In the genomic region with DNA sequence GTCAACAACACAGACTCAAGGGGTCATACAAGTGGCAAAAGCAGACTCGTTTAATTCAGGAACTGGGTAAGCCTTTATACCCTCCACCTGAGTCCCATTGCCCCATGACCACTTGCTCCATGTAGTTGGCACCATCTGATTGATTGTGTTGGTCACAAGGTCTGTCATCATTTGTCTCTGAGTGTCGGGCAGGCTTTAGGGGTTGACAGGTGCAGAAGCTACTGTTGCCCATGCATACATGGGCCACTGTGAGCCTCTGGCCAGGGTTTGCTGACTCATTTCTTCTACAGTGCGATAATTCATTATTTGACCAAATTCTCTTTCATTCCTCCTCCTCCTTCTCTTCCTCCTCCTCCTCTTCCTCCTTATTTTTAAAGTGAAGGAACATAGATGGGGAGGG, we compare ENCODE assay signal across 30 mouse cellular contexts.
"Had no signal": no experiment of that assay in that cellular context is flagged by ENCODE, and none has a peak within 500 bp of the region (broad histone marks: within the 10 kb centered on the region; RNA-seq: fewer than 3 reads in every experiment).

No protein-coding gene starts in this region.

- H3K36me3 ChIP-seq: limb, embryonic 12.5 days; limb, embryonic 13.5 days; limb, embryonic 15.5 days; liver, embryonic 12.5 days; liver, embryonic 13.5 days; liver, embryonic 15.5 days; lung, embryonic 15.5 days; midbrain, embryonic 10.5 days; midbrain, embryonic 12.5 days; midbrain, embryonic 13.5 days; midbrain, embryonic 15.5 days had no signal

- ATAC-seq: liver, embryonic 12.5 days; liver, postnatal 0 days; lung, postnatal 0 days; midbrain, embryonic 13.5 days; midbrain, embryonic 15.5 days; midbrain, embryonic 16.5 days had no signal

- H3K27ac ChIP-seq: limb, embryonic 12.5 days; limb, embryonic 13.5 days; limb, embryonic 15.5 days; liver, embryonic 12.5 days; liver, embryonic 13.5 days; liver, embryonic 14.5 days; liver, embryonic 15.5 days; lung, embryonic 15.5 days; macrophage; midbrain, embryonic 10.5 days; midbrain, embryonic 12.5 days; midbrain, embryonic 13.5 days; midbrain, embryonic 15.5 days had no signal

- H3K4me3 ChIP-seq: left cerebral cortex, adult 2 months; limb, embryonic 12.5 days; limb, embryonic 13.5 days; limb, embryonic 15.5 days; liver, embryonic 12.5 days; liver, embryonic 13.5 days; liver, embryonic 15.5 days; lung, embryonic 15.5 days; megakaryocyte, embryonic 14.5 days; midbrain, embryonic 10.5 days; midbrain, embryonic 12.5 days; midbrain, embryonic 13.5 days; midbrain, embryonic 15.5 days had no signal

- DNase-seq: left cerebral cortex, postnatal 4 days; liver; liver, embryonic 13.5 days; liver, postnatal 0 days; lung, adult 18-20 months; lung, adult 2 months; lung, embryonic 14.5 days; lung, postnatal 10 days; lung, postnatal 14 days; lung, postnatal 36 days; lung, postnatal 4 days; midbrain, embryonic 14.5 days had no signal

- H3K4me1 ChIP-seq: limb, embryonic 12.5 days; limb, embryonic 13.5 days; limb, embryonic 15.5 days; liver, embryonic 12.5 days; liver, embryonic 13.5 days; liver, embryonic 15.5 days; lung, embryonic 15.5 days; megakaryocyte, embryonic 14.5 days; midbrain, embryonic 10.5 days; midbrain, embryonic 12.5 days; midbrain, embryonic 13.5 days; midbrain, embryonic 15.5 days had no signal

- H3K9ac ChIP-seq: limb, embryonic 12.5 days; limb, embryonic 13.5 days; limb, embryonic 15.5 days; liver, embryonic 12.5 days; liver, embryonic 13.5 days; liver, embryonic 14.5 days; liver, embryonic 15.5 days; liver, postnatal 0 days; lung, embryonic 14.5 days; lung, embryonic 15.5 days; midbrain, embryonic 12.5 days; midbrain, embryonic 13.5 days; midbrain, embryonic 15.5 days had no signal

- H3K4me2 ChIP-seq: limb, embryonic 12.5 days; limb, embryonic 13.5 days; limb, embryonic 15.5 days; liver, embryonic 11.5 days; liver, embryonic 12.5 days; liver, embryonic 13.5 days; liver, embryonic 15.5 days; lung, embryonic 14.5 days; lung, embryonic 15.5 days; midbrain, embryonic 11.5 days; midbrain, embryonic 12.5 days; midbrain, embryonic 13.5 days; midbrain, embryonic 15.5 days had no signal

- H3K9me3 ChIP-seq: limb, embryonic 13.5 days; limb, embryonic 15.5 days; liver, embryonic 12.5 days; lung, embryonic 15.5 days; midbrain, embryonic 10.5 days; midbrain, embryonic 12.5 days; midbrain, embryonic 15.5 days had no signal

- H3K27me3 ChIP-seq: limb, embryonic 12.5 days; limb, embryonic 13.5 days; limb, embryonic 15.5 days; liver, embryonic 12.5 days; liver, embryonic 13.5 days; liver, embryonic 15.5 days; lung, embryonic 15.5 days; midbrain, embryonic 12.5 days; midbrain, embryonic 13.5 days; midbrain, embryonic 15.5 days had no signal
